Mouse (Mus musculus): Measurements from ENCODE around the gene Cenpq. TPM values are rescaled to one million over a fixed set of nuclear protein-coding genes. Genes with fewer than 3 reads are reported as not detected.
A peak's percentile ranks its signal among the peaks of the same experiment; 100 is the strongest.

Gene Cenpq
- polyA plus RNA-seq, 1 experiment from 2014 or later: 15.4 TPM

DNA sequence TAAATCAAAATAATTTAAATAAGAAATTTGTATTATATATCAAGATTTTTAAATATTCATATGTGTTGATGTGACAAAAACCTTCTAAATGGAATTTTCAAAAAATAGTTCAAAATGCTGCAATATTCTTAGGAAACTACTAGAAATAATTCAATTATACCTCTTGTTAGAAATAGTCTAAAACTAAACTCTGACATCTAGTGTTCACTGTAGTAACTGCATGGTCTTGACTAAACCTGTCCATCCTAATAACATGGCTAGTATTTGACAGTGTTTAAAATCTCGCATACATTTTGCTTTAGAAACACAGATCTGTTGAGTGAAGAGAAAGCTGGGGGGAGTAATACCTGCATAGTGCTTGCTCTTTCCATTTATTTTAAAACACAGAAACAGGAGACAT lies 38.0 kb downstream of the Cenpq start:
- in situ Hi-C loops (cut with MboI; ENCODE audit: low pct_unique_long_range_greater_than_20kb): loop anchor here (5.0 kb wide), 1 partner anchor 65 kb away; no protein-coding TSS in a partner anchor
- DNase-seq (ENCODE audit: low read depth, low spot score): no peak
- peak; percentile 57 for ATAC-seq
- peaks cover 3% of the 10 kb centered on the region for H3K27me3 ChIP-seq
- ChIA-PET POLR2A (no interaction called here), CTCF (no interaction called here)
- TF ChIP-seq CTCF (IDR thresholded peaks at IDR 0.05): peak; percentile 58

GRCm38 (mm10) chr17:40887849-40888536 lies 46.9 kb downstream of the Cenpq start:
- ChIA-PET POLR2A (no interaction called here), CTCF (interaction anchor here (0.6 to 1.5 kb wide), 3 partner anchors 11 to 65 kb away, joined by 3 to 5 read pairs (median 4); no protein-coding TSS in a partner anchor)
- ATAC-seq: no peak
- H3K27me3 ChIP-seq: no peaks in the 10 kb centered on the region
- no peak for TF ChIP-seq CTCF (IDR thresholded peaks at IDR 0.05)
- no peak for DNase-seq (ENCODE audit: low read depth, low spot score)
- in situ Hi-C loops (cut with MboI; ENCODE audit: low pct_unique_long_range_greater_than_20kb): no loop called here

- TF ChIP-seq CTCF (IDR thresholded peaks at IDR 0.05): no peak
- ATAC-seq (no peak), DNase-seq (ENCODE audit: low read depth, low spot score) (no peak)
- POLR2A ChIA-PET: interaction anchor here (0.5 kb wide), 1 partner anchor 46 kb away, joined by 3 read pairs; no protein-coding TSS in a partner anchor
- H3K27me3 ChIP-seq: no peaks in the 10 kb centered on the region
- CTCF ChIA-PET: interaction anchor here (0.9 kb wide), 1 partner anchor 57 kb away, joined by 3 read pairs; no protein-coding TSS in a partner anchor
- in situ Hi-C loops (cut with MboI; ENCODE audit: low pct_unique_long_range_greater_than_20kb): no loop called here
Measured at GRCm38 (mm10) chr17:40885155-40885554, 49.7 kb downstream of the Cenpq start.

- TF ChIP-seq CTCF (IDR thresholded peaks at IDR 0.05): no peak
- ChIA-PET CTCF (interaction anchor here (1.6 kb wide), 1 partner anchor 9 kb away, joined by 5 read pairs; no protein-coding TSS in a partner anchor), POLR2A (no interaction called here)
- DNase-seq (ENCODE audit: low read depth, low spot score) (no peak), ATAC-seq (no peak)
- in situ Hi-C loops (cut with MboI; ENCODE audit: low pct_unique_long_range_greater_than_20kb): no loop called here
- H3K27me3 ChIP-seq: no peaks in the 10 kb centered on the region
Measured at GRCm38 (mm10) chr17:40882172-40882571, 52.7 kb downstream of the Cenpq start.

- DNase-seq (ENCODE audit: low read depth, low spot score): no peak
- in situ Hi-C loops (cut with MboI; ENCODE audit: low pct_unique_long_range_greater_than_20kb): no loop called here
- CTCF ChIA-PET: interaction anchor here (1.4 kb wide), 1 partner anchor 41 kb away, joined by 5 read pairs; no protein-coding TSS in a partner anchor
- ATAC-seq: peak; percentile 85
- TF ChIP-seq CTCF (IDR thresholded peaks at IDR 0.05): no peak
- no peaks in the 10 kb centered on the region for H3K27me3 ChIP-seq
- POLR2A ChIA-PET: interaction anchor here (0.6 kb wide), 2 partner anchors 10 to 11 kb away, joined by 3 read pairs; no protein-coding TSS in a partner anchor
Measured at GRCm38 (mm10) chr17:40879924-40880691, 54.7 kb downstream of the Cenpq start, which contains the start of gene 9130008F23Rik. TSS of gene 9130008F23Rik (minus strand) at chr17:40880559.

GRCm38 (mm10) chr17:40879528-40879923 lies 55.3 kb downstream of the Cenpq start:
- ATAC-seq (no peak), DNase-seq (ENCODE audit: low read depth, low spot score) (no peak)
- no peak for TF ChIP-seq CTCF (IDR thresholded peaks at IDR 0.05)
- H3K27me3 ChIP-seq: no peaks in the 10 kb centered on the region
- CTCF ChIA-PET: interaction anchor here (1.2 to 1.4 kb wide), 2 partner anchors 40 to 41 kb away, joined by 3 to 5 read pairs; no protein-coding TSS in a partner anchor
- POLR2A ChIA-PET: interaction anchor here (0.6 kb wide), 1 partner anchor 10 kb away, joined by 3 read pairs; no protein-coding TSS in a partner anchor
- in situ Hi-C loops (cut with MboI; ENCODE audit: low pct_unique_long_range_greater_than_20kb): no loop called here

DNA sequence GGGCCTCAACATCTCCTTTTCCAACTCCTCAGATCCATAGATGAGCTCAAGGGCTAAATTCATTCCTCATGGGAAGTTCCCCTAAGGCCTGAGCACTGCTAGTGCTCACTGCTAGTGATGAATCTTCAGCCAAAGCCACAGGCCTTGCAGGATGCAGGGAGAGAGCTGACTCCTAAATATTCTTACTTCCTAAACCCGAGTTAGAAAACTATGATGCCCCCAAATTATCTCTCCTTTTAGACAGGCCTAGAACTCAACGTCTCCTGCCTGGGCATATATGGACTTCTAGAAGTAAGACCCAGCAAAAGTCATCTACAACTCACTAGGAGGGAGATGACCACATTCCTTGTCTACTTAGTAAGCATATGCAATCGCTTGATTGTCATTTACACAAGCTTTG lies 57.1 kb downstream of the Cenpq start:
- POLR2A ChIA-PET: interaction anchor here (0.6 kb wide), 1 partner anchor 30 kb away, joined by 3 read pairs; no protein-coding TSS in a partner anchor

GRCm38 (mm10) chr17:40875568-40875967 lies 59.3 kb downstream of the Cenpq start:
- no peak for ATAC-seq
- ChIA-PET CTCF (no interaction called here), POLR2A (no interaction called here)
- no peaks in the 10 kb centered on the region for H3K27me3 ChIP-seq
- DNase-seq (ENCODE audit: low read depth, low spot score): no peak
- TF ChIP-seq CTCF (IDR thresholded peaks at IDR 0.05): no peak
- in situ Hi-C loops (cut with MboI; ENCODE audit: low pct_unique_long_range_greater_than_20kb): no loop called here

More for the DNA sequence above, 57.1 kb downstream of the Cenpq start:
- DNase-seq (ENCODE audit: low read depth, low spot score) (no peak), ATAC-seq (peak; percentile 23)
- no peaks in the 10 kb centered on the region for H3K27me3 ChIP-seq
- CTCF ChIA-PET: interaction anchor here (0.8 to 1.8 kb wide), 5 partner anchors 10 to 74 kb away, joined by 3 to 5 read pairs (median 4); no protein-coding TSS in a partner anchor
- in situ Hi-C loops (cut with MboI; ENCODE audit: low pct_unique_long_range_greater_than_20kb): no loop called here
- TF ChIP-seq CTCF (IDR thresholded peaks at IDR 0.05): no peak

GRCm38 (mm10) chr17:40874701-40875100 lies 60.1 kb downstream of the Cenpq start:
- H3K27me3 ChIP-seq: no peaks in the 10 kb centered on the region
- DNase-seq (ENCODE audit: low read depth, low spot score) (no peak), ATAC-seq (no peak)
- CTCF ChIA-PET: no interaction called here
- in situ Hi-C loops (cut with MboI; ENCODE audit: low pct_unique_long_range_greater_than_20kb): no loop called here
- POLR2A ChIA-PET: no interaction called here
- TF ChIP-seq CTCF (IDR thresholded peaks at IDR 0.05): no peak

DNA sequence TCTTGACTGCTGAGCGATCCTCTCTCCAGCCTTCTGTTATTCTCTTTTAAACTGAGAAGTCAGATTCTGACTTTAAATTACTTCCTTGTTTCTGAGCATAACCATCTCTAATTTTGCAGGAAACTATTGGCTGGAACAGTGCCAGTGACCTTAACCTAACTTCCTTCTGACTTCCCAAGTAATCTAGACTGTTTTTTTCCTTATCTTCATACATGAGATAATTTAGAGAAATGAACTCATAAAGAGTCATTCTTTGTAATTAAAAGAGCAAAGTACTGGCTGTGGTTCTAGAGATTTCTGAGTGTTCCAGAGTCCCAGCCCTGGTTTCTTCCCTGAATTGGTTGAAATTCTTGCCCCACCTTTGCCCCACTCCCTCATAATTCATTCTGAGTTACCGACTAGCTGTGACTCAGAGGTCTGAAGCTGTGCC lies 61.2 kb downstream of the Cenpq start:
- ChIA-PET CTCF (no interaction called here), POLR2A (no interaction called here)
- in situ Hi-C loops (cut with MboI; ENCODE audit: low pct_unique_long_range_greater_than_20kb): no loop called here
- TF ChIP-seq CTCF (IDR thresholded peaks at IDR 0.05): no peak
- H3K27me3 ChIP-seq: no peaks in the 10 kb centered on the region
- ATAC-seq: no peak
- no peak for DNase-seq (ENCODE audit: low read depth, low spot score)

Other genes starting within 250 kb of the Cenpq start
- not detected for gene Esp1, start 207.9 kb downstream of the Cenpq start, polyA plus RNA-seq (2021)
- gene Crisp2, start 128.0 kb downstream of the Cenpq start, polyA plus RNA-seq (2021): 0.06 TPM
- gene Rhag, start 123.9 kb downstream of the Cenpq start, polyA plus RNA-seq (2021): not detected
- 7.6 TPM for gene 9130008F23Rik, start 54.5 kb downstream of the Cenpq start, polyA plus RNA-seq (2021)
- gene Glyatl3, start 20.7 kb downstream of the Cenpq start, polyA plus RNA-seq (2021): not detected
- 53.7 TPM for gene Mut, start 362 bp downstream of the Cenpq start, polyA plus RNA-seq (2021)